Mouse (Mus musculus) ovary, postnatal 10 days (tissue): Measurements from ENCODE around the gene Cavin1.

Experiments
- DNase-seq: peaks from one replicate; pipeline ENCODE4 v3.0.0; 2022; ENCODE audit warnings: low spot score

Cavin1 gene

GRCm38 (mm10) chr11:100914415-100914814, 56.3 kb downstream of the Cavin1 start:
- no peak for DNase-seq

- DNase-seq = no peak
Observed at GRCm38 (mm10) chr11:100912401-100913155, 58.1 kb downstream of the Cavin1 start.

GRCm38 (mm10) chr11:100908567-100908966, 62.1 kb downstream of the Cavin1 start:
- no peak for DNase-seq

GRCm38 (mm10) chr11:100908112-100908511, 62.6 kb downstream of the Cavin1 start:
- DNase-seq = no peak

GRCm38 (mm10) chr11:100906885-100907284, 63.8 kb downstream of the Cavin1 start:
- DNase-seq = no peak
